Mouse (Mus musculus) bone marrow, adult 2 months (tissue): ENCODE data around the gene Stt3b. TPM values are rescaled to one million over a fixed set of nuclear protein-coding genes. Genes with fewer than 3 reads are reported as not detected.

Source experiments
- H3K27ac ChIP-seq: fragments of 200-500 bp; 2 replicates; pipeline ENCODE4 v1.5.1; 2012; ENCODE audit warnings: low read depth, mild to moderate bottlenecking, control low read depth, inconsistent platforms, low read length; ENCODE audit not compliant: control insufficient read depth, poor library complexity, insufficient read depth
- H3K4me1 ChIP-seq: fragments of 200-500 bp; 2 replicates; pipeline ENCODE4 v1.6.1; 2011; ENCODE audit warnings: low read length; ENCODE audit not compliant: control insufficient read depth, insufficient read depth
- H3K4me3 ChIP-seq: fragments of 200-500 bp; replicated peaks from 2 replicates; pipeline ENCODE3; 2011; ENCODE audit warnings: mild to moderate bottlenecking, low read depth, low read length, control low read depth; ENCODE audit not compliant: control insufficient read depth
- CTCF ChIP-seq: fragments of 200-500 bp; IDR thresholded peaks from 2 replicates; pipeline ENCODE4 v1.5.1; 2011; ENCODE audit warnings: low read length, control low read depth; ENCODE audit not compliant: control insufficient read depth, insufficient read depth
- POLR2A ChIP-seq: fragments of 200-500 bp; IDR thresholded peaks from 2 replicates; pipeline ENCODE4 v1.6.1; 2011; ENCODE audit warnings: low read depth, mild to moderate bottlenecking, control low read depth, low read length, borderline replicate concordance; ENCODE audit not compliant: control insufficient read depth
- WGBS: fragments of 180-500 bp; shearing (Covaris S2); methylation state at CpG from one replicate; pipeline ENCODE4 v1.1.7; 2018; 5-methylcytosine and 5-hydroxymethylcytosine counted together
- polyA plus RNA-seq: library from polyadenylated mRNA; stranded (reverse); fragments of >200 nt; gene quantifications from 2 replicates; pipeline ENCODE4 v1.2.4, GENCODE M21; 2011; ENCODE audit warnings: low replicate concordance; ENCODE audit not compliant: missing spikeins, insufficient read depth, insufficient read length

The Stt3b gene
- polyA plus RNA-seq, 1 experiment = 23.9 TPM

GRCm38 (mm10) chr9:115239861-115240260 is 70.4 kb downstream of the Stt3b start:
- 91% methylated on average over 5 of the region's 5 CpGs for WGBS
- Histone ChIP-seq H3K4me3 (no peak overlapping the region), H3K27ac (no peak overlapping the region), H3K4me1 (no peaks in the 10 kb centered on the region)
- TF ChIP-seq POLR2A (no peak), CTCF (no peak)

GRCm38 (mm10) chr9:115237943-115238342 is 72.3 kb downstream of the Stt3b start:
- no peaks in the 10 kb centered on the region for H3K4me1 ChIP-seq
- H3K27ac ChIP-seq = no peak overlapping the region
- no peak overlapping the region for H3K4me3 ChIP-seq
- TF ChIP-seq CTCF (no peak), POLR2A (no peak)

- H3K4me3 ChIP-seq = no peak overlapping the region
- H3K4me1 ChIP-seq = no peaks in the 10 kb centered on the region
- no peak overlapping the region for H3K27ac ChIP-seq
- TF ChIP-seq CTCF (no peak), POLR2A (no peak)
- WGBS = 71% methylated on average over 8 of the region's 8 CpGs
Measured at GRCm38 (mm10) chr9:115236352-115236841, 73.8 kb downstream of the Stt3b start.

- no peaks in the 10 kb centered on the region for H3K4me1 ChIP-seq
- H3K27ac ChIP-seq = no peak overlapping the region
- TF ChIP-seq POLR2A (no peak), CTCF (no peak)
- 89% methylated on average over 2 of the region's 2 CpGs for WGBS
- H3K4me3 ChIP-seq = no peak overlapping the region
Measured at GRCm38 (mm10) chr9:115234561-115234960, 75.7 kb downstream of the Stt3b start.

- no peak for TF ChIP-seq CTCF
- no peak for TF ChIP-seq POLR2A
Measured at GRCm38 (mm10) chr9:115233721-115234120, 76.5 kb downstream of the Stt3b start.

GRCm38 (mm10) chr9:115231476-115231875 is 78.7 kb downstream of the Stt3b start:
- Histone ChIP-seq H3K27ac (no peak overlapping the region), H3K4me3 (no peak overlapping the region), H3K4me1 (no peaks in the 10 kb centered on the region)
- 82% methylated on average over 3 of the region's 3 CpGs for WGBS
- no peak for TF ChIP-seq CTCF
- TF ChIP-seq POLR2A = no peak

More at GRCm38 (mm10) chr9:115233721-115234120, 76.5 kb downstream of the Stt3b start:
- H3K4me3 ChIP-seq = no peak overlapping the region
- no peak overlapping the region for H3K27ac ChIP-seq
- H3K4me1 ChIP-seq = no peaks in the 10 kb centered on the region
- 85% methylated on average over 5 of the region's 5 CpGs for WGBS

- H3K27ac ChIP-seq = no peak overlapping the region
- H3K4me3 ChIP-seq = no peak overlapping the region
- H3K4me1 ChIP-seq = no peaks in the 10 kb centered on the region
- WGBS = 67% methylated on average over 3 of the region's 3 CpGs
- TF ChIP-seq CTCF = no peak
- no peak for TF ChIP-seq POLR2A
Measured at GRCm38 (mm10) chr9:115230141-115230540, 80.1 kb downstream of the Stt3b start.

- no peak overlapping the region for H3K27ac ChIP-seq
Measured at GRCm38 (mm10) chr9:115229676-115230075, 80.5 kb downstream of the Stt3b start.

GRCm38 (mm10) chr9:115229145-115229544 is 81.1 kb downstream of the Stt3b start:
- Histone ChIP-seq H3K4me3 (no peak overlapping the region), H3K27ac (no peak overlapping the region), H3K4me1 (no peaks in the 10 kb centered on the region)
- 63% methylated on average over 4 of the region's 4 CpGs for WGBS
- no peak for TF ChIP-seq CTCF
- no peak for TF ChIP-seq POLR2A

More at GRCm38 (mm10) chr9:115229676-115230075, 80.5 kb downstream of the Stt3b start:
- 75% methylated on average over 10 of the region's 10 CpGs for WGBS
- Histone ChIP-seq H3K4me3 (no peak overlapping the region), H3K4me1 (no peaks in the 10 kb centered on the region)
- TF ChIP-seq POLR2A (no peak), CTCF (no peak)
